Comparison of ENCODE assay signal across 16 mouse cellular contexts in genomic region chr7:66493216-66493885, GRCm38 (mm10).
DNase-seq lines count a peak whose midpoint lies in the region; ATAC-seq lines count a peak whose summit lies in the region.
"Had no signal": no experiment of that assay in that cellular context is flagged by ENCODE, and none has a peak within 500 bp of the region (broad histone marks: within the 10 kb centered on the region; RNA-seq: fewer than 3 reads in every experiment).

No protein-coding gene starts in this region.

- no peak overlapping the region for H3K4me3 ChIP-seq in forebrain, embryonic 16.5 days (replicated peaks; ENCODE audit: low read length)
- no peak overlapping the region for H3K4me3 ChIP-seq in forebrain, embryonic 11.5 days (ENCODE audit: low read depth, low read length)
- no peak overlapping the region for H3K4me3 ChIP-seq in midbrain, embryonic 11.5 days (ENCODE audit: low read depth, low read length)
- no peak overlapping the region for H3K4me3 ChIP-seq in midbrain, embryonic 16.5 days (ENCODE audit: low read depth, low read length)
- H3K4me3 ChIP-seq: embryonic facial prominence, embryonic 15.5 days; erythroblast, embryonic 14.5 days; forebrain, embryonic 10.5 days; heart, embryonic 10.5 days; hindbrain, embryonic 12.5 days had no signal

- H3K9ac ChIP-seq in forebrain, embryonic 16.5 days (replicated peaks; ENCODE audit: low read depth, low read length) = no peak overlapping the region
- no peak overlapping the region for H3K9ac ChIP-seq in forebrain, embryonic 11.5 days (ENCODE audit: low read length)
- H3K9ac ChIP-seq in midbrain, embryonic 11.5 days (ENCODE audit: low read length) = no peak overlapping the region
- no peak overlapping the region for H3K9ac ChIP-seq in midbrain, embryonic 16.5 days (ENCODE audit: low read depth, low read length)
- H3K9ac ChIP-seq: embryonic facial prominence, embryonic 15.5 days; hindbrain, embryonic 12.5 days had no signal

- H3K27ac ChIP-seq in forebrain, embryonic 16.5 days (ENCODE audit: low read length) = no peak overlapping the region
- H3K27ac ChIP-seq in forebrain, embryonic 11.5 days (ENCODE audit: low read depth, low read length) = no peak overlapping the region
- no peak overlapping the region for H3K27ac ChIP-seq in midbrain, embryonic 11.5 days (ENCODE audit: low read depth, low read length)
- H3K27ac ChIP-seq in midbrain, embryonic 16.5 days (ENCODE audit: low read length) = no peak overlapping the region
- H3K27ac ChIP-seq: embryonic facial prominence, embryonic 15.5 days; heart, embryonic 10.5 days; hindbrain, embryonic 12.5 days had no signal

- WGBS in forebrain, embryonic 16.5 days = 65% methylated on average over 10 of the region's 10 CpGs
- 69% methylated on average over 10 of the region's 10 CpGs for WGBS in forebrain, embryonic 11.5 days
- WGBS in midbrain, embryonic 11.5 days = 73% methylated on average over 10 of the region's 10 CpGs
- 61% methylated on average over 10 of the region's 10 CpGs for WGBS in midbrain, embryonic 16.5 days

- H3K4me2 ChIP-seq in forebrain, embryonic 16.5 days (ENCODE audit: low read length) = no peak overlapping the region
- H3K4me2 ChIP-seq in forebrain, embryonic 11.5 days (ENCODE audit: low read depth, low read length, severe bottlenecking) = no peak overlapping the region
- no peak overlapping the region for H3K4me2 ChIP-seq in midbrain, embryonic 11.5 days
- no peak overlapping the region for H3K4me2 ChIP-seq in midbrain, embryonic 16.5 days (ENCODE audit: low read length)
- H3K4me2 ChIP-seq: embryonic facial prominence, embryonic 15.5 days; hindbrain, embryonic 12.5 days had no signal

- ATAC-seq in forebrain, embryonic 16.5 days = peak; percentile 26
- no peak for ATAC-seq in forebrain, embryonic 11.5 days (replicated peaks; ENCODE audit: low FRiP score)
- ATAC-seq in midbrain, embryonic 11.5 days (ENCODE audit: low FRiP score) = no peak
- no peak for ATAC-seq in midbrain, embryonic 16.5 days
- ATAC-seq: hindbrain, embryonic 16.5 days; inflammation-experienced regulatory T-cells, adult 6 months had no signal

- H3K27me3 ChIP-seq in forebrain, embryonic 16.5 days (replicated peaks; ENCODE audit: control insufficient read depth, insufficient read depth, low read length) = no peaks in the 10 kb centered on the region
- H3K27me3 ChIP-seq in forebrain, embryonic 11.5 days (ENCODE audit: control insufficient read depth, insufficient read depth, low read length) = no peaks in the 10 kb centered on the region
- no peaks in the 10 kb centered on the region for H3K27me3 ChIP-seq in midbrain, embryonic 11.5 days (ENCODE audit: control insufficient read depth, insufficient read depth, low read length)
- H3K27me3 ChIP-seq in midbrain, embryonic 16.5 days (ENCODE audit: control insufficient read depth, insufficient read depth, low read depth, low read length) = no peaks in the 10 kb centered on the region
- H3K27me3 ChIP-seq: embryonic facial prominence, embryonic 15.5 days; hindbrain, embryonic 12.5 days had no signal

- no peaks in the 10 kb centered on the region for H3K9me3 ChIP-seq in forebrain, embryonic 16.5 days (ENCODE audit: control insufficient read depth, low read length)
- H3K9me3 ChIP-seq in forebrain, embryonic 11.5 days (ENCODE audit: control insufficient read depth, low read length) = no peaks in the 10 kb centered on the region
- no peaks in the 10 kb centered on the region for H3K9me3 ChIP-seq in midbrain, embryonic 11.5 days (ENCODE audit: control insufficient read depth, low read length)
- no peaks in the 10 kb centered on the region for H3K9me3 ChIP-seq in midbrain, embryonic 16.5 days (replicated peaks; ENCODE audit: control insufficient read depth, low read length, poor library complexity, severe bottlenecking)
- H3K9me3 ChIP-seq: embryonic facial prominence, embryonic 15.5 days; forebrain, embryonic 10.5 days; heart, embryonic 10.5 days; hindbrain, embryonic 12.5 days had no signal

- DNase-seq in forebrain, embryonic 11.5 days (ENCODE audit: low spot score) = no peak
- peak; percentile 72 for DNase-seq in midbrain, embryonic 11.5 days (ENCODE audit: low spot score, missing footprints)
- peak; percentile 89 for DNase-seq in ZHBTc4 (ENCODE audit: low read depth, low spot score)
- no peak for DNase-seq in frontal cortex, postnatal 25 days (ENCODE audit: low spot score in 2 of 2)
- no peak for DNase-seq in neural tube, embryonic 10.5 days (ENCODE audit: extremely low spot score, low spot score)
- DNase-seq: cerebellum, adult 11-12 months; cerebellum, adult 9-10 months had no signal

- H3K4me1 ChIP-seq in forebrain, embryonic 16.5 days (replicated peaks; ENCODE audit: control insufficient read depth, insufficient read depth, low read length) = no peaks in the 10 kb centered on the region
- no peaks in the 10 kb centered on the region for H3K4me1 ChIP-seq in forebrain, embryonic 11.5 days (replicated peaks; ENCODE audit: control insufficient read depth, insufficient read depth, low read length)
- H3K4me1 ChIP-seq in midbrain, embryonic 11.5 days (ENCODE audit: control insufficient read depth, insufficient read depth, low read length) = no peaks in the 10 kb centered on the region
- no peaks in the 10 kb centered on the region for H3K4me1 ChIP-seq in midbrain, embryonic 16.5 days (ENCODE audit: control insufficient read depth, insufficient read depth, low read length)
- H3K4me1 ChIP-seq: embryonic facial prominence, embryonic 15.5 days; heart, embryonic 10.5 days; hindbrain, embryonic 12.5 days had no signal

- no peaks in the 10 kb centered on the region for H3K36me3 ChIP-seq in forebrain, embryonic 16.5 days (ENCODE audit: control insufficient read depth, insufficient read depth)
- no peaks in the 10 kb centered on the region for H3K36me3 ChIP-seq in forebrain, embryonic 11.5 days (ENCODE audit: control insufficient read depth, insufficient read depth, low read length)
- H3K36me3 ChIP-seq in midbrain, embryonic 11.5 days (ENCODE audit: control insufficient read depth, insufficient read depth, low read length) = no peaks in the 10 kb centered on the region
- H3K36me3 ChIP-seq in midbrain, embryonic 16.5 days (ENCODE audit: control insufficient read depth, insufficient read depth, low read length) = no peaks in the 10 kb centered on the region
- H3K36me3 ChIP-seq: embryonic facial prominence, embryonic 15.5 days; forebrain, embryonic 10.5 days; heart, embryonic 10.5 days; hindbrain, embryonic 12.5 days had no signal

Comparison
In these comparisons a context has a peak if more than half of its experiments do, and no peak if none do; other contexts are left out.
1. DNase-seq: peak in midbrain, embryonic 11.5 days (single experiment) and ZHBTc4 (single experiment); none in forebrain, embryonic 11.5 days (single experiment), frontal cortex, postnatal 25 days (0 of 2) and neural tube, embryonic 10.5 days (single experiment).